Mouse (Mus musculus) MN1 (cell line): ENCODE results near the gene Csrnp2.

Source experiments
- DNase-seq: peaks from one replicate; pipeline ENCODE4 v3.0.0-alpha.2; 2016; ENCODE audit warnings: low spot score

The Csrnp2 gene

DNA sequence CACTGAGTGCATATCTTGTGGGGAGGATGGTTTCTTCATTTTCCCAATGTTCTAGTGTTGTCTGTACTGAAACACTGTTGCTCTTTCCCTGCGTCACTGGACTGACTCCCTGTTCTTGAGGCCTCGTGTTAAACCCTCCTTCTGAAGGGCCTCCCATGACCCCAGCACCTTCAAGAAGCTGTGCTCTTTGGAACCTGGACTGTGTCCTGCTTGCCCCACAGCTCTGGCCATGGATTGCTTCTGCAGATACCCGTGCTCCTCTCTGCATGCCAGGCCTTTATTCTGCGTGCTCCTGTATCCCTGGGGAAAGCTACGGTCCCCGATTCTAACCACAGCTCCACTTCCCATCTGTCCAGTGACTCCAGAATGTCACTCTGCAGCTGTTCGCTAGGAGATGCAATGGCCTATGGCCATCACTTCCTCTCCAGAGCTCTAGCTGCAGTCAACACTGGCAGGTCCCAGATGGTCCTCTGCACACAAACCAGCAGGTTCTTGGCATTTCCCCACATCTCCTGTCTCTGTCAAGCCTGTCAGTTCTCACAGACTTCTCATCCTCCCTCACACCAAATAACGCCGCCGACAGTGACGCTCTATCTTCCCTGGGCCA is 65.2 kb downstream of the Csrnp2 start:
- DNase-seq: no peak
